Mouse (Mus musculus) bone marrow macrophage, adult 2 months (primary cell): ENCODE data around the gene Unc93b1.

Experiments
- CTCF ChIP-seq: IDR thresholded peaks from 2 replicates; pipeline ENCODE4 v1.5.1; 2012; ENCODE audit warnings: low read depth, mild to moderate bottlenecking, low read length, moderate library complexity
- POLR2A ChIP-seq: IDR thresholded peaks from 2 replicates; pipeline ENCODE4 v1.6.1; 2012; ENCODE audit warnings: mild to moderate bottlenecking, low read depth, low read length, borderline replicate concordance

DNA sequence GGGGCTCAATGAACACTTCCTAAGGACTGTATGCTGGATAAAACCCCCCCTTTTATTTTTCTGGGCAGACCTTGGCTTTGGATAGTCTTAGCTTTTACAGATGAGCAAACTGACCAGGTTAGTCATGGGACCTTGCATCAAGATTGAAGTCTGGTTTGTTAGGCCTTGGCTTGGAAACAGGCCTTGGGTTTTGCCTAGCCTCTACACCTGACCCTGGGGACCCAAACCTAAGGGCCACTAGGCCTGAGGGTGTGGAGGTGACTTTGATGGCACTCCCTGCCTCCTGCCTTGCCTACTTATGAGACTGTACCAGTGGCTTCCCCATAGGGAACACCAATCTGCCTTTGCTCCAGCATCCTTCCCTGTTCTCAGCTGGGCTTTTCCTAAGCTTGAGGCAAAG, 15.1 kb upstream of the Unc93b1 start:
- TF ChIP-seq POLR2A (no peak), CTCF (no peak)
